Mouse (Mus musculus) megakaryocyte, embryonic 14.5 days (primary cell): ENCODE measurements around the gene Capn11.

Experiments
- FLI1 ChIP-seq: IDR thresholded peaks from 2 replicates; pipeline ENCODE4 v1.6.1; 2012; ENCODE audit warnings: low read length, inconsistent platforms, mixed read lengths
- GATA1 ChIP-seq: IDR thresholded peaks from 3 replicates; pipeline ENCODE4 v1.6.1; 2012; ENCODE audit warnings: mixed read lengths, low read length, inconsistent platforms, borderline replicate concordance

DNA sequence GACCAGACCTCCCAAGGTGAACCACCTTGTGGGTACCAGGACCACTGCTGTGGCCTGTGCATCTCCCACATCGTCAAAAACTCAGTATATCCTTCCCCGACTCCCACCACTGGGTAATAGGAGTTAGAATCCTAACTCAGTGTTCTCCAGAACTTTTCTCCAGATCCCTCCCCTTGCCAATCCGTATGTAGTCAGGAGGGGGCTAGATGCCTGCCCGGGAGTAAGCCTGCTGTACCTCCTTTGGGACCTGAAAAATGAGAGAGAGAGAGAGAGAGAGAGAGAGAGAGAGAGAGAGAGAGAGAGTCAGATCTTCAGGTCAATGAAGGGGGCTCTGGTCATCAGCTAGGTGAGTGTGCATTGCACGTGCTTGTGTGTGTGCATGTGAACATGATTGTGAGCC, 25.1 kb downstream of the Capn11 start:
- no peak for TF ChIP-seq FLI1
- TF ChIP-seq GATA1 = no peak
